Mouse (Mus musculus) common myeloid progenitor, adult 5-6 weeks (primary cell): ENCODE data around the gene Sept7. TPM values are rescaled to one million over a fixed set of nuclear protein-coding genes. Genes with fewer than 3 reads are reported as not detected.
"Not testable (repeated sequence)": the region's sequence is repeated elsewhere in the genome, so short reads cannot be mapped to it uniquely, and the experiment has no call there.

Experiments used
- ATAC-seq: replicated peaks from 2 replicates; pipeline ENCODE4 v1.8.0; 2016; ENCODE audit warnings: low read depth, mild to moderate bottlenecking, moderate TSS enrichment, inconsistent platforms; ENCODE audit not compliant: poor library complexity, severe bottlenecking
- total RNA-seq: library from RNA; stranded (forward); fragments of 200-1000, 187-1606 nt; gene quantifications from 2 replicates; pipeline ENCODE4 v1.2.3, GENCODE M21; 2017

The Sept7 gene
- total RNA-seq, 1 experiment from 2014 or later: 321 TPM

DNA sequence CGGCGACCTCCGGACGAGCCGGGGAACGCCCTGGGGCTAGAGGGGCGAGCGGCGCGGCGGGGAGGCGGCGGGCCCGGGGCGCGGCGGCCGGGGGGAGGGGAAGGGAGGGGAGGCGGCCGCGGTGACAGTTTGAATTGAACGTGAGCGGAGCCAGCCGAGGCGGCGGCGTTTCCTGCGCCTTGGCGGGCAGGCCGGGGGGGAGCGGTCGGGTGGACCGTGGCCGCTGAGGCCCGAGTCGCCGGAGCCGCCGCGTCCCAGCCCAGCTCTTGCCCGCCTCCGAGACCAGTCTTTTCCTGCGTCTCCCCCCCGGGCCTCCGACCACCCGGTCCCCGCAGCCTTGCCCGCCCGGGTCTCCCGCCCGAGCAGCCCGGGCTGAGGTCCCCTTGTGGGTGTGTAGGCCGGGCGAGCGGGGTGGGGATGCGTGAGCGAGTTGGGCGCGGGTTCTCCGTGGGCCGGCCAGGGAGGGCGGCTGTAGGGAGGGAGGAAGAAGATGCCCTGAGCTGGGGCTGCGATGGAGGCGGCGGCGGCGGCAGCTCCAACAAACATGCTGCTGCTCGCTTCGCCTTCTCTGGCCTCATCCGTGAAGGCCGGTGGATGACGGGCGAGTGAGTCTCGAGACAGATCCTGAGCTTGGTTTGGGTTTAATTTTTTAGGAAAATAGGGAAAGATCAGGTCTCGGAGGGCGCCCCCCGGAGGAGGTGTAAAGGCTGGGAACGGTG lies 679 bp downstream of the Sept7 start:
- peak; percentile 9; the same call in 1 of the 2 replicates for ATAC-seq

GRCm38 (mm10) chr9:25253478-25253824 lies 1.2 kb downstream of the Sept7 start:
- ATAC-seq: no peak

- no peak for ATAC-seq
Observed at GRCm38 (mm10) chr9:25260411-25260810, 8.2 kb downstream of the Sept7 start.

- peak; percentile 65; the same call in 1 of the 2 replicates for ATAC-seq
Observed at GRCm38 (mm10) chr9:25260979-25261378, 8.7 kb downstream of the Sept7 start.

GRCm38 (mm10) chr9:25262087-25262486 lies 9.8 kb downstream of the Sept7 start:
- ATAC-seq: no peak

- ATAC-seq: no peak
Observed at GRCm38 (mm10) chr9:25265795-25266194, 13.6 kb downstream of the Sept7 start.

GRCm38 (mm10) chr9:25267133-25267532 lies 14.9 kb downstream of the Sept7 start:
- no peak for ATAC-seq

DNA sequence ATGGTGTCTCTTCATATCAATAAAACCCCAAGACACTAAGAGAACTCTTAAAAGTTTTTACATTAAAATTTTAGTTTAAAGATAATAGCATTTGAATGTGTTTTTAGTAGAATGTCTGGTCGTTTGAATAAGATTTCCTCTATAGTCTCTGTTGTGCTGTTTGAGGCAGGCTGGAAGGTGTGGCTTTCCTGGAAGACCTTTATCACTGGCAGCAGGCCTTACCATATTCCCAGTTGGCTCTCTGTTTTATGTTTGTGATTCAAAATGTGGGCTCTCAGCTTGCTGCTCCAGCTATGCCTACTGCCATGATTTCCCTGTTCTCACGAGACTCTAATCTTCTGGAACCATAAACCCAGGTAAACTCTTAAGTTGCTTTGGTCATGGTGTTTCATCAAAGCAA lies 15.3 kb downstream of the Sept7 start:
- ATAC-seq: no peak

- ATAC-seq: no peak
Observed at GRCm38 (mm10) chr9:25271902-25272301, 19.7 kb downstream of the Sept7 start.

- no peak for ATAC-seq
Observed at GRCm38 (mm10) chr9:25289796-25290195, 37.6 kb downstream of the Sept7 start.

DNA sequence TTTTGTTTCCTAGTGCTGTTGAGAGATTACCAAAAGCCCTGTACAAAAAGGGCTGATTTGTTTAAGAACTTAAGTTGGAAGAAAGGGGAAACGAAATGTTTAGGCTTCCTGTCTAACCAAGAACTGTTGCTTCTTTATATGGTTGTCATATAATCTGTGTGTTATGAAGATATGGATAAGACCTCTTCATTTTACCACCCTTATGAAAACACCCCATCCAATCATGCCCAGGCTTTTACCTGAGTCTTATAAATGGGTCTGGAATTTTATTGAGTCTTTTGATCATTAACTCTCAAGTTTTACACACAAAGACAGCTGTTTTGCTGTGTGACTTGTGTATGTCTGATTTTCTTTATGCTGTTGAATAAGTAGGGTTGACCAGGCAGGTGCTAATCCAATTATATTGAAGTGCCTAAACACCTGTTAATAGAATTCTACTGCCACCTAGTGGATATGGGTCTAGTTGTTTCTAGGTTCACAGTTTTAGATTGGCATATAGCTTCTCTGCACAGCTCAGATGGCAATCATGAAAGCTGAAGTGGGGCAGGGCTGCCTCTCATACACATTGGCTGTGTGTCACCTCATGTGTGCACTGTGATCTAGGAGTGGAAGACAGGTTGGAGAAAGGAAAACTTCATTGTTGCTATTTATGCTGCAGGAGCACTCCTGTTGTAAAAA lies 57.4 kb downstream of the Sept7 start:
- peak; percentile 94 for ATAC-seq

- ATAC-seq: no peak
Observed at GRCm38 (mm10) chr9:25314304-25314703, 62.1 kb downstream of the Sept7 start.

DNA sequence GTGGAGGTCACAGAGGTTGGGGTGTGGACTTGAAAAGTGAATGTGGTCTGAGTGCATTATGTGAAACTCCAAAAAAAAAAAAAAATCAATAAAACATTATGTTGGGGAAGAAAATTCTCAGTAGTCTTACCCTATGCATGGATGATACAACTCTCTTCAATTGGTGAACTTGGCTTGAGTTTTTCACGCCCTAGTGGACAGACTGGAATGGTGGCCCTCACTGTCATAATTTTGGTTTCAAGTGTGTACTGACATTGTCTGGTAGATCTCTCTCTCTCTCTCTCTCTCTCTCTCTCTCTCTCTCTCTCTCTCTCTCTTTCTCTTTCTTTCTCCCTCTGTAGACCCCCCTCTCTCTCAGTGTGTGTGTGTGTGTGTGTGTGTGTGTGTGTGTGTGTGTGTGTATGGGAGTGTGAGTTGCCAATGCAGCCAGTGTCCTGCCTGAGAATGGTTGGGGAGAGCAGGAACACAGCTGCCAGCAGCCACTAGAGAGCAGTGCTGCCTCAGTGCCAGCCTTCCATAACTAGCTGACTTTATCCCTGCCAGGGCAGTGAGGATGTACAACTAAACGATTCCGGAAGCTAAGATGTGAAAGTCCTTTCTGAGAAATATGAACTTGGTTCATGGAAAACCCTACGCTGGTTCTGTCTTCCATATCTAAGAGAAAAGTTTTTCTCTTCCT lies 65.7 kb downstream of the Sept7 start:
- ATAC-seq: peak; percentile 90

DNA sequence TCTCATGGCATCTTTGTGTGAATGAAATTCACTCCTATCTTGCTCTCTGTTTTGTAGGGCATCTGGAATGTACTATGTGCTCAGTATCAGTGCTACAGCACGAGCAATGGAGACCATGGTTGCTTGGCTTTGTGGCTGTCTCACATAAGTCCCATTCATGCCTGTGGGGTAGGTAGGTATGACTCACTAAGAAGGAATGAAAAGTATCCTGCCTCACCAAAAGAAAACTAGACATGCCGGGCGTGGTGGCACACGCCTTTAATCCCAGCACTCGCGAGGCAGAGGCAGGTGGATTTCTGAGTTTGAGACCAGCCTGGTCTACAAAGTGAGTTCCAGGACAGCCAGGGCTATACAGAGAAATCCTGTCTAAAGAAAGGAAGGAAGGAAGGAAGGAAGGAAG lies 67.4 kb downstream of the Sept7 start:
- ATAC-seq: not testable (repeated sequence)

DNA sequence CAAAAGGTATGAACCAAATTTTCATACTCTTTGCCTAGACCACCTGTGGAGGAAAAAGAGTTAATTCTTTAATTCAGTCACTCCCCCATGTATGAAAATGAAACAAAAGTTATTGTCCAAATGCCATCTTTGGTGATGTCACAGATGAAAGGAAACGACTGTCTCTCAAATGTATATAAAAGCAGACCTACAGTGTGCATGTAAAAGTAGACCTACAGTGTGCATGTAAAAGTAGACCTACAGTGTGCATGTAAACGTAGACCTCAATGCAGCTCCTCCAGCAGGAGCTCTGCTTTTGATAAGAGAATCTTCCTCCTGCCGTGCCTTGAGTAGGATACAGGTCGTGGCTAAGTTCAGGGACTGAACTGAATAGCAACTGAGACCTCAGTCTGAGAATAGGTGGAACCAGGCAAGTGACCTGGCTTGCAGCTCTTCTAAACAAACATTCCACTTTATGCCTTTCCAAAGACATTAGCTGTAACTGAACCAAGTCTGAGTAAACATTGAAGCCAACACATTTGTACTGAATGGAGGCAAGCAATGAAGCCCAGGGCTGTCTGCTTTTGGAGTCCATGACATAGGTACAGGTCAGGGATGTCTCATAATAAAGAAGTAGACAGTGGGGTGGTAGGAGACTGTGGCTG lies 75.6 kb downstream of the Sept7 start:
- no peak for ATAC-seq

DNA sequence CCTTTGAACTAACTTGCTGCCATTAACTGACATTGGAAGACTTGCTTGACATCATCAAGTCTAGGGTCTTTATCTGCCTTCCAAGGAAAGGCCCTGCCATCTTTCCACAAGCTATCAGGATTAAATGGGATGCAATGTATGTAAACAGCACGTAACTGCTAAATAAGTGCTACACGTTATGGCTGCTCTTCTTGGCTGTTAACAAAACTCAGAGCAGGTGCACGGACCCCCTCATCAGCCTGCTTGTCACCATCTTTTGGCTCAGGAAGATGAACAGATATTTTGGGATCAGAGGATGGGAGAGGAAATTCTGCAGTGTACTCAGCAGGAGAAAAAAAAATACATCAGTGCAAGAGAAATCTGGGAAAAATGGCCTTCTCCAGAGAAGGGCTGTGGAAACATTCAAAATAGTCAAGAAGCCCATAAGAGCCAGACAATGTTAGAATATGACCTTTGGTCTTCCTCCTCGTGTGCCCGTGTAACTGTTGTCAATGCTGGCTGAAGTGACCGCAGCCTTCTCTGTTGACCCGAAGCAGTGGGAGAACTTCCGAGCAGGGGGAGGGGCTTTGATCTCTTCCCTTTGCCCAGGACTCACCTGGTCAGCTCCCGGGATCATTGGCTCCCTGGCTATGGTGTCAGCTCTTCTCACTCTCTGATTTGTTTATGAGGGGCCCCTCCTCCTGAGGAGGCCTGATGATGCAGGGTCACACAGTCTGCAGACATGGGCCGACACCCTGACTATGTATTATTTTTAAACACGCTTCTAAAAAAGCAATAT lies 76.9 kb downstream of the Sept7 start:
- no peak for ATAC-seq

GRCm38 (mm10) chr9:25337436-25338198 lies 85.4 kb downstream of the Sept7 start:
- ATAC-seq: no peak

GRCm38 (mm10) chr9:25340412-25340811 lies 88.2 kb downstream of the Sept7 start:
- no peak for ATAC-seq

- ATAC-seq: no peak
Observed at GRCm38 (mm10) chr9:25353775-25354174, 101.5 kb downstream of the Sept7 start.
